Mouse (Mus musculus): ENCODE results near the gene Kcnab2.

DNA sequence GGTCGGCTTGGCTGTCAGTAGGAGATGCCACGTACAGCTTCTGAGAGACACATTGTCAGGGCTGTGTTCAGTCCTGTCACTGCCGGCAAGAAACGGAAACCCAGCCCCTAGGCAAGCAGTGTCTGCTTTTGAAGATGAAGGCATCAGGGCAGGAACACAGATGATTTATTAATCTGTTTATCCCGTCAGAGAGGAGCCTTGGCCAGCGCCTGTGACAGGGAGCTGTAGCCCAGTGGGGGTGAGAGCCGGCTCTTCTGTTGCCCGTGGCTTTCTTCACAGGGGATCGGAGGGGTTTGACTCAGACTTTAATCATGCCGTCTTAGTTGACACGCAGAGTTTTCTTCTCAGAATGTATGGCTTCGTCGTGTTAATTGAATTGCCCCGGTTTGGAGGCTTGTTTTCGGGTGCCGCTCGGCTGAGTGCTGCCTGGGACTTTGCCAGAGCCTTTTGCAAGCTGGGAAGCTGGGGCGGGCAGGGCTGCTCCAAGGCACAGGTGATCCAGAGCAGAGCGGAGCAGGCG is 16.7 kb upstream of the Kcnab2 start:
- no peak for TF ChIP-seq CTCF (IDR thresholded peaks at IDR 0.05; ENCODE audit: extremely low read depth, insufficient read depth, insufficient read length, insufficient replicate concordance)
- no peak for TF ChIP-seq POLR2A (IDR thresholded peaks at IDR 0.05; ENCODE audit: low read depth, low read length)

Data from spleen, adult 2 months (tissue).